Mouse (Mus musculus) frontal cortex, adult 2 months (tissue): ENCODE results near the gene Dhcr7. TPM values are rescaled to one million over a fixed set of nuclear protein-coding genes. Genes with fewer than 3 reads are reported as not detected.
A peak's percentile ranks its signal among the peaks of the same experiment; 100 is the strongest.

Experiments used
- DNase-seq, 2 experiments: peaks; one replicate each; pipeline ENCODE4 v3.0.0; 2022; ENCODE audit warnings: low spot score in 1 of 2; ENCODE audit errors: extremely low spot score in 1 of 2
- polyA plus RNA-seq: library from polyadenylated mRNA; depleted of rRNA; stranded (reverse); fragments of >200 nt; gene quantifications from 2 replicates; pipeline ENCODE4 v1.2.3, GENCODE M21; 2012; rRNA removed

Gene Dhcr7
- 55.5 and 58.7 TPM in 2 replicates for polyA plus RNA-seq

- peak; percentile 98 to 99 for DNase-seq
Observed at GRCm38 (mm10) chr7:143822375-143823265, at the start of gene Dhcr7, which contains the start of gene Nadsyn1. Dhcr7 (plus strand) TSS chr7:143823145. Nadsyn1 (minus strand) TSS chr7:143822849.

GRCm38 (mm10) chr7:143776137-143776536, 46.8 kb upstream of the Dhcr7 start:
- no peak for DNase-seq

- no peak for DNase-seq
Observed at GRCm38 (mm10) chr7:143777375-143777774, 45.6 kb upstream of the Dhcr7 start.

GRCm38 (mm10) chr7:143783378-143783995, 39.5 kb upstream of the Dhcr7 start:
- DNase-seq = peak in 1 of 2 experiments; percentile 10

- peak; percentile 51 to 68 for DNase-seq
Observed at GRCm38 (mm10) chr7:143783996-143784829, 38.7 kb upstream of the Dhcr7 start, which contains the start of gene Mrgpre. Mrgpre (minus strand) TSS chr7:143784500.

GRCm38 (mm10) chr7:143792336-143792985, 30.5 kb upstream of the Dhcr7 start:
- no peak for DNase-seq

GRCm38 (mm10) chr7:143793121-143793520, 29.8 kb upstream of the Dhcr7 start:
- peak in 1 of 2 experiments; percentile 16 for DNase-seq

- DNase-seq = no peak
Observed at GRCm38 (mm10) chr7:143798783-143799182, 24.2 kb upstream of the Dhcr7 start.

- no peak for DNase-seq
Observed at GRCm38 (mm10) chr7:143800770-143801169, 22.2 kb upstream of the Dhcr7 start.

- no peak for DNase-seq
Observed at GRCm38 (mm10) chr7:143801195-143802065, 21.5 kb upstream of the Dhcr7 start.

GRCm38 (mm10) chr7:143805199-143805624, 17.7 kb upstream of the Dhcr7 start:
- peak; percentile 27 to 63 for DNase-seq

GRCm38 (mm10) chr7:143808909-143809308, 14.0 kb upstream of the Dhcr7 start:
- peak in 1 of 2 experiments; percentile 17 for DNase-seq

- DNase-seq = no peak
Observed at GRCm38 (mm10) chr7:143819201-143819600, 3.7 kb upstream of the Dhcr7 start.

- DNase-seq = no peak
Observed at GRCm38 (mm10) chr7:143821241-143821640, 1.7 kb upstream of the Dhcr7 start.

GRCm38 (mm10) chr7:143823266-143823605, 291 bp downstream of the Dhcr7 start:
- no peak for DNase-seq

GRCm38 (mm10) chr7:143826985-143827384, 4.0 kb downstream of the Dhcr7 start:
- DNase-seq = no peak

GRCm38 (mm10) chr7:143829504-143830331, 6.8 kb downstream of the Dhcr7 start:
- peak; percentile 96 to 97 for DNase-seq

GRCm38 (mm10) chr7:143830399-143830798, 7.5 kb downstream of the Dhcr7 start:
- DNase-seq = peak in 1 of 2 experiments; percentile 28
